Mouse (Mus musculus) G1E (cell line): ENCODE data around the gene Pym1.

ENCODE experiments used
- CTCF ChIP-seq: IDR thresholded peaks from 2 replicates; pipeline ENCODE4 v1.5.1; 2012; ENCODE audit warnings: low read depth, low read length, inconsistent platforms, mixed read lengths
- GATA1 ChIP-seq: IDR thresholded peaks from 2 replicates; pipeline ENCODE4 v1.6.1; 2012; ENCODE audit warnings: borderline replicate concordance, low read length, inconsistent platforms, mixed read lengths
- POLR2AphosphoS5 ChIP-seq: IDR thresholded peaks from 2 replicates; pipeline ENCODE4 v1.6.1; 2012; ENCODE audit warnings: low read depth, low read length, inconsistent platforms; ENCODE audit not compliant: insufficient replicate concordance
- TAL1 ChIP-seq: conservative IDR thresholded peaks from 2 replicates; pipeline ENCODE4 v1.6.1; 2012; ENCODE audit warnings: low read depth, low read length, inconsistent platforms, mixed read lengths

GRCm38 (mm10) chr10:128731992-128732391 lies 15.7 kb upstream of the Pym1 start:
- no peak for TF ChIP-seq CTCF
- TF ChIP-seq GATA1, result no peak
- TF ChIP-seq TAL1, result no peak
- TF ChIP-seq POLR2AphosphoS5, result no peak
